Mouse (Mus musculus) midbrain, embryonic 14.5 days (tissue): Measurements from ENCODE around the gene Lsm14a. TPM values are rescaled to one million over a fixed set of nuclear protein-coding genes. Genes with fewer than 3 reads are reported as not detected.

ENCODE experiments used
- polyA plus RNA-seq: library from polyadenylated mRNA; unstranded; fragments of >200 nt; fragmentation: Nextera tagmentation; extraction: Ambion mirVana; gene quantifications from 2 replicates; pipeline ENCODE4 v1.2.1, GENCODE M21; 2014

Lsm14a gene
- polyA plus RNA-seq, 1 experiment from 2014 or later, result 48.9 TPM

Other genes with a start within 250 kb of the Lsm14a start
- gene Uba2, start 223.7 kb downstream of the Lsm14a start, polyA plus RNA-seq, result 159 and 203 TPM in 2 replicates
- gene Pdcd2l, start 196.7 kb downstream of the Lsm14a start, polyA plus RNA-seq, result 67.7 and 77.4 TPM in 2 replicates
- 192 and 216 TPM in 2 replicates for gene Gpi1, start 163.0 kb downstream of the Lsm14a start, polyA plus RNA-seq
- 0.84 TPM in 1 of 2 replicates, not detected in the other for gene Gm6096, start 142.3 kb downstream of the Lsm14a start, polyA plus RNA-seq
- 36.7 and 40.6 TPM in 2 replicates for gene 4931406P16Rik, start 79.8 kb downstream of the Lsm14a start, polyA plus RNA-seq